Mouse (Mus musculus): ENCODE results near the gene Bud23.

The Bud23 gene

DNA sequence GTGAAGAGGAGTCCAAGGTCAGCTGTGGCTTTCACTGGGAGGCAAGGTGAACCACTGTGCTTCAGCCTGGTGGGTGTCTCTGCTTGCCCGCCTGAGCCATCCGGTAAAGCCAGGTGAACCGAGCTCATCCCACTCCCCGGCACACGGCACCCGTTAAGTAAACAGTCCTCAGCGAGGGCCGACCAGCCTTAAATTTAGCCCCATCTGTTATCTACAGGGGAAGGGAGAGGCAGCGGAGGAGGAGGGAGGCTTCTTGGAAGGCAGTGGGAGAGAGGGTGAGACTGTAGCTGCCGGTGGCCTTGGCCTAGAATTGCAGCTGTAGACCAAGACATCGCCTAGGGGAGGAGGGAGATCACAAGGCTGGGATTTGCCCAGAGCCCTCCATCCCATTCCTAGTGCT is 24.0 kb downstream of the Bud23 start:
- CTCF ChIA-PET = interaction anchor here (0.6 to 2.5 kb wide), 10 partner anchors 18 to 390 kb away, joined by 3 to 24 read pairs (median 3); partner anchors contain the start of genes Stx1a (in 1 of the 4) and Vps37d (in 1 of the 4)
- POLR2A ChIA-PET = interaction anchor here in 3 of 4 experiments (0.6 to 3.8 kb wide), 26 partner anchors 9 to 119 kb away, joined by 3 to 54 read pairs (median 4); partner anchors contain the start of genes Abhd11 (in 3 of the 3), Stx1a (in 2 of the 3), Cldn3 (in 1 of the 3) and Cldn4 (in 1 of the 3)

GRCm38 (mm10) chr5:135040059-135040458 is 24.7 kb downstream of the Bud23 start:
- CTCF ChIA-PET = interaction anchor here in 3 of 4 experiments (0.6 to 2.3 kb wide), 6 partner anchors 24 to 133 kb away, joined by 3 to 10 read pairs (median 5); partner anchors contain the start of gene Abhd11 (in 1 of the 3)
- POLR2A ChIA-PET = interaction anchor here (0.5 to 3.8 kb wide), 19 partner anchors 11 to 186 kb away, joined by 3 to 54 read pairs (median 5); partner anchors contain the start of genes Abhd11 (in 3 of the 4), Stx1a (in 2 of the 4), Cldn3 (in 1 of the 4) and Cldn4 (in 1 of the 4)

GRCm38 (mm10) chr5:135039541-135039940 is 25.2 kb downstream of the Bud23 start:
- CTCF ChIA-PET = interaction anchor here in 3 of 4 experiments (0.6 to 1.8 kb wide), 6 partner anchors 16 to 132 kb away, joined by 3 to 6 read pairs (median 4); partner anchors contain the start of genes Abhd11 (in 1 of the 3) and Stx1a (in 1 of the 3)
- POLR2A ChIA-PET = interaction anchor here in 3 of 4 experiments (0.5 to 3.8 kb wide), 9 partner anchors 12 to 186 kb away, joined by 3 to 54 read pairs (median 4); partner anchors contain the start of genes Stx1a (in 2 of the 3) and Abhd11 (in 1 of the 3)

- CTCF ChIA-PET = interaction anchor here in 2 of 4 experiments (0.6 to 0.7 kb wide), 3 partner anchors 22 to 289 kb away, joined by 3 to 4 read pairs (median 4); no protein-coding TSS in a partner anchor
- POLR2A ChIA-PET = interaction anchor here in 1 of 4 experiments (1.0 to 1.1 kb wide), 2 partner anchors 11 to 29 kb away, joined by 4 read pairs; partner anchors contain the start of gene Abhd11
Measured at GRCm38 (mm10) chr5:135037946-135038345, 26.8 kb downstream of the Bud23 start.

DNA sequence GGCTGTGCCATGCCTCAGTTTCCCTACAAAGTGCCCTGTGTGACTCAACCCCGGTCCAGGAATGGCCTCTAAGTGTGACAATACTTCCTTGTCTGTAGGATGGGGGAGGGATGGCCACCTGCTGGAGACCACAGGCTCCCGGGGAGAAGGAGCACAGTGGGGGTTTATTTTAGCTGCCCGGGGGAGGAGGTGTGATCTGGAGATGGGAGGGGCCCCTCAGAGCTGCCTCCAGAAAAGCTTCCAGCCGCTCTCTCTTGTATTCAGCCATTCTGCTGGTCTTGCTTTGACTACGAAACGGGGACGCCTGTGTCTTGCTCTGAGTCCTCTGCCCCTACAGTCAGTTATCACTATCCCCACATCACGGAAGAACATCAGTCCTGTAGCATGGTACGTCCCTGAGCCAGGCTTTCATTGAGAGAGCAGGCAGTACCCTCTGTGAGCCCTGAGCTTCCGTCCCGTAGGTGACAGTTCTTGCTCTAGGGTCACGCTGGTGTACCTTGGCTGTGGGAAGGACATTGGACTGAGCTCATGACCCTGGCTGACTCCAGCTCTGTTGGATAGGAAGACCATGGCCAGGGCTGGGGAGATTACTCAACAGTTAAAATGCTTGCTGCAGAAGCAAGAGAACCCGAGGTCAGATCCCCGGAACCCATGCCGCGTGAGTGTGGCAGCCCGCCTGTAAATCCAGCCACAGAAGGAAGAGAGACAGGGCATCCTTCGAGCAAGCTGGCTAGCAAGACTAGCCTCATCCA is 29.0 kb downstream of the Bud23 start:
- ChIA-PET POLR2A (interaction anchor here in 3 of 4 experiments (0.5 to 1.7 kb wide), 11 partner anchors 12 to 244 kb away, joined by 3 to 6 read pairs (median 3); partner anchors contain the start of genes Abhd11 (in 2 of the 3), Cldn3 (in 1 of the 3) and Stx1a (in 1 of the 3)), CTCF (interaction anchor here (0.8 to 1.6 kb wide), 10 partner anchors 10 to 128 kb away, joined by 3 to 6 read pairs (median 4); partner anchors contain the start of genes Vps37d (in 2 of the 4) and Stx1a (in 1 of the 4))

DNA sequence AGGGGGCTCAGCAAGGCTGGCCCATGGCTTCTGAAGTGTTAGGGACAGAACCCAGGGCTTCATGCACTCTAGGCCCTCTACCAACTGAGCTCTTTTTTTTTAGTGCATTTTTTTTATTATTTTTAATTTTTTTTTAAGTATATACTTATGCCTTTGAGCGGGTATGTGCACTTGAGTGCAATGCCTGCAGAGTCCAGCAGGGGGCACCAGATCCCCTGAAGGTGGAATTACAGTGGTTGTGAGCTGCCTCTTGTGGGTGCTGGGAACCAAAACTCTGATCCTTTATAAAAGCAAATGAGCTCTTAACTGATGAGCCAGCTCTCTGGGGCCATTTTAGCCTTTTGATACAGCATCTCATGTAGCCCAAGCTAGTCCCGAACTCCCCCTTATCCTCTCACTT is 30.2 kb downstream of the Bud23 start:
- CTCF ChIA-PET = interaction anchor here (0.6 to 1.6 kb wide), 27 partner anchors 8 to 691 kb away, joined by 3 to 16 read pairs (median 4); partner anchors contain the start of genes Stx1a (in 3 of the 4) and Vps37d (in 1 of the 4)
- POLR2A ChIA-PET = interaction anchor here in 3 of 4 experiments (0.5 to 1.2 kb wide), 6 partner anchors 8 to 243 kb away, joined by 3 to 4 read pairs (median 3); partner anchors contain the start of genes Abhd11 (in 1 of the 3) and Stx1a (in 1 of the 3)

DNA sequence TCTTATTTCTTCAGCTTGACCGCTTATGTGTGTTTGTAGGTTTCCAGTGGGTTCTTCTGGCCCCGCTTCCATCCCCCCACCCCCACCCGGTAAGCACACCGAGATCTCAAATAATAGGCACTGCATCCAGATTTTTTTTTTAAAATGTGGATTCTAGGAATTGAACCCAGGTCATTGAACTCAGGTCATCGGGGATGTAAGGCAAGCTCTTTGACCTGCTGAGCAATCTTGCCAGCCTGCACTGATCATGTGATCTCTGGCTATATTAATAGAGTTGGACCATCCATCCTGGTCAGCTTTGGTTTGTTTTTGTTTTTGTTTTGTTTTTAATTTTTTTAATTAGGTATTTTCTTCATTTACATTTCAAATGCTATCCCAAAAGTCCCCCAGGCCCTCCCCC is 32.2 kb downstream of the Bud23 start:
- ChIA-PET CTCF (interaction anchor here in 3 of 4 experiments (0.6 to 1.4 kb wide), 9 partner anchors 9 to 597 kb away, joined by 3 to 7 read pairs (median 3); partner anchors contain the start of genes Fkbp6 (in 1 of the 3) and Vps37d (in 1 of the 3)), POLR2A (interaction anchor here in 3 of 4 experiments (0.6 to 1.6 kb wide), 7 partner anchors 8 to 788 kb away, joined by 3 to 7 read pairs (median 4); partner anchors contain the start of genes Abhd11 (in 1 of the 3) and Stx1a (in 1 of the 3))

DNA sequence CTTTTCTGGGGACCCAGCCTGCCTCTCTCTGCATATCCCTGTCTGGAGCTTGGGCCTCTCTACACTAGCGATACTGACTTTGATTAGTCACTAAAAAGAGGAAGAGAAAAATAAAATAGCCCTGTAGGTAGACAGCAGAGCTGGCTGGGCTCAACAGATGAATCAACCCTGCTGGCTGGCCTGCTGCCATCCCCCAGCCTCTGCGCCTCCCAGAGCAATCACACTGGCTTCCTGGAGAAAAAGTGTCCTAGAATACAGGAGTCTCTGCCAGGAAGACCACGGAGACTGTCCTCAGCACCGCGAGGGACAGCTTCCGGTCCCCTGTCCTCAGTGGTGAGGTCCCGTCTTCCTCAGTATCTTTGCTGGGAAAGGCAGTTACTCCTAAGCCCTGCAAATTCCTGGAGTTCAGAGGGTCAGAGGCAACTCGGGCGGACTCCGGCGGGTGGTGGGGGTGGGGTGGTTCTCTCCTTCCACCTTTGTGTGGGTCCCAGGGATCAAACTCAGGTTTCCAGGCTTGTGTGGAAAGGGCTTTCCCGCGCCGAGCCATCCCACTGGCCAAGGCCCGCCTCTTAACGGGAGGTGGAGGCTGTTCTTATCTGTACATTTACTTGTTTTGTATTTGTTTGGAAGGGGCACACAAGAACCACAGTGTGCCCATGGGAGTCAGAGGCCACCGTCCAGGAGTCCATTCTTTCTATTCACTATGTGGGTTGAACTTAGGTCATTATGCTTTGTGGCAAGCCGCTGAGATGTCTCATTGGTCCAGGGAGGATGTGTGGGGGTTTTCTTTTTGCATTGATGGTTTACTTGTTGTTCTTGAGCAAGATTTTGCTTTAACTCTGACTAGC is 35.5 kb downstream of the Bud23 start:
- ChIA-PET CTCF (interaction anchor here in 2 of 4 experiments (1.5 to 1.6 kb wide), 2 partner anchors 14 kb away, joined by 4 to 7 read pairs; no protein-coding TSS in a partner anchor), POLR2A (no interaction called here)

DNA sequence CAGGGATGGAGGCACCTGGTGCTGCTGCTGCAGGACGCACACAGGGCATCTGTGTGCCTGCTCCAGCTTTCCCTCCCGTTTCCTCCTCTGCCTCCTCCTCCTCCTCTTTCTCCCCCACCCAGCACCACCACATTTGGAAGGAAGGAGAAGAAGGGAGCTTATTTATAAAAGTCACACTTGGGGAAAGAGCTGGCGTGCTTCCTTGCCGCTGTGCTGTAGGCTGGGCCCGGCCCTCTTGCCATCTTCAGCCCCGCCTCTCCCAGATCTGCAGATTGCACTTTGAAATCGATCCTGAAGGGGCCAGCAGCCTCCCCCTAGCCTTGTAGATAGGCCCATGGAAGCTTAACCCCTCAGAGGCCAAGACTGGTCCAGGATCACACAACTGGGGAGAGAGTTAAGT is 38.9 kb downstream of the Bud23 start:
- POLR2A ChIA-PET = interaction anchor here (0.6 to 2.3 kb wide), 12 partner anchors 10 to 504 kb away, joined by 3 to 9 read pairs (median 3); partner anchors contain the start of gene Abhd11 (in 1 of the 4)
- CTCF ChIA-PET = interaction anchor here in 3 of 4 experiments (0.9 to 2.7 kb wide), 10 partner anchors 9 to 40 kb away, joined by 3 to 17 read pairs (median 5); partner anchors contain the start of gene Cldn3 (in 1 of the 3)

- POLR2A ChIA-PET = interaction anchor here in 3 of 4 experiments (0.5 to 2.3 kb wide), 9 partner anchors 9 to 921 kb away, joined by 3 to 9 read pairs (median 5); partner anchors contain the start of genes Abhd11 (in 2 of the 3), Cldn3 (in 1 of the 3) and Limk1 (in 1 of the 3)
- CTCF ChIA-PET = interaction anchor here in 3 of 4 experiments (0.9 to 3.6 kb wide), 7 partner anchors 9 to 118 kb away, joined by 4 to 17 read pairs (median 5); no protein-coding TSS in a partner anchor
Measured at GRCm38 (mm10) chr5:135024665-135025224, 40.0 kb downstream of the Bud23 start.

DNA sequence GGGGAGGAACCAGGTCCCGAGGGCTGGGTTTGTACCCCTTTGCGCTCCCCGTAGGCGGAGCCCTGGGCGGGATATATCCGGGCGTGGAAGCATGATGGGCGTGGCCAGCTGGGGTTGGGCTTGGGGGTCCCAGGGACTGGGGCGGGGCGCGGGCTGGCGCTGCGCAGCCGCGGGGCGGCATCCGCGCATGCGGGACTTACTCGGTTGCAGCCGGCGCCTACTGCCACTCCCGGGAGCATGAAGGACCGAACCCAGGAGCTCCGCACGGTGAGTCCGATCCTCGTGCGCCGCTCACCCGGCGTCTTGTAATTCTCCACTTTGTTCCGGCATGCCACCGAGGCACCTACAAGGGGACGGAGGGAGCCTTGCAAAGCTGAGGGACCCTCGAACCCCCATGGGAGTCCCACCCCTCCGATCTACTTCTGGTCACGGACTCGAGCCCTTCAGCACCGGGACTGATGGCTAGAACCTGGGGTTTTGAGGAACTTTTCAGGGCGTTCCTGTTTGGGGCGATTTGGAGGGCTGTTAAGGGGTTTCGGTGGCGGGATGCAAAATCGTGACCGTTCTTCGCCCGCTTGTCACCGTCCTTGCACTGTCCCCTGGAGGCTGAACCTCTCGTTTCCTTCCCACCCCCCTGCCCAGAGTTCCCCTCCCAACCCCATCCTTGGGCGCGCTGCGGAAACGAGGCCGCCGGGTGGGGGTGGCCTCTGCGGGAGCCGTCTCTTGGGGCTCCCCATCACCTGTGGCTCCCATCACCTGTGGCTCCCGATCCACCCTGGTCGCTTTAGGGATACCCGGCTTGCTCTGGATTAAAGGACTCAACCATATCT is 41.2 kb downstream of the Bud23 start, which contains the start of gene Stx1a:
Stx1a (plus strand) TSS at position 139 of the 830 bp plus-strand sequence.
- ChIA-PET POLR2A (interaction anchor here (0.7 to 5.1 kb wide), 47 partner anchors 8 to 335 kb away, joined by 3 to 52 read pairs (median 4); partner anchors contain the start of genes Abhd11 (in 4 of the 4), Cldn3 (in 3 of the 4), Cldn4 (in 2 of the 4) and Baz1b (in 1 of the 4)), CTCF (interaction anchor here (0.6 to 3.6 kb wide), 25 partner anchors 8 to 464 kb away, joined by 3 to 16 read pairs (median 4); partner anchors contain the start of genes Vps37d (in 2 of the 4), Abhd11 (in 1 of the 4) and Syna (in 1 of the 4))

GRCm38 (mm10) chr5:135021814-135022213 is 42.9 kb downstream of the Bud23 start:
- CTCF ChIA-PET = interaction anchor here in 3 of 4 experiments (0.6 to 3.6 kb wide), 5 partner anchors 9 to 115 kb away, joined by 5 to 16 read pairs (median 12); no protein-coding TSS in a partner anchor

GRCm38 (mm10) chr5:135016224-135016759 is 48.5 kb downstream of the Bud23 start:
- POLR2A ChIA-PET = interaction anchor here (0.6 to 2.3 kb wide), 20 partner anchors 9 to 170 kb away, joined by 3 to 11 read pairs (median 4); partner anchors contain the start of gene Cldn3 (in 1 of the 4)
- CTCF ChIA-PET = interaction anchor here (0.6 to 3.6 kb wide), 56 partner anchors 10 to 337 kb away, joined by 3 to 65 read pairs (median 5); partner anchors contain the start of genes Dnajc30 (in 2 of the 4), Tmem270 (in 2 of the 4), Vps37d (in 2 of the 4) and Bud23 (in 1 of the 4)

More at GRCm38 (mm10) chr5:135021814-135022213, 42.9 kb downstream of the Bud23 start:
- POLR2A ChIA-PET = interaction anchor here (0.6 to 5.1 kb wide), 11 partner anchors 12 to 569 kb away, joined by 3 to 52 read pairs (median 5); partner anchors contain the start of genes Abhd11 (in 4 of the 4) and Cldn3 (in 1 of the 4)

DNA sequence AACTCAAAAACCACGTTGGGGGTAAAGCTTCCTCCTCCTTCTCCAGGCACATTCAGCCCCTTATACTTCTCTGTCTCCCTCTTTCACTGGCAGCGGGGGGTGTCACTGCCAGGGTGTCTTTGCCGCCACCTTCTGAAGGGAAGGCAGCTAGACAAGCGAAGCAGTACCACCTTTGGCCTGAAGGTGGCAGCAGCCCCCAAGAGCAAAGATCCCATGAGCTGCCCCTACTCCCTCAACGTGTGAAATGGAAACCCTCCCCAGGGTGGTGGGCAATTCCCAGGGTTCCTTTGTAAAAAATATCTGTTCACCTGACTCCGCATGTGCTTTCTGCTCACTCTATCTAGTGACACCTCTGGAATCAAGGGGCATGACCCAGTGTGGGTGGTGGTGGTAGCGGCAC is 49.3 kb downstream of the Bud23 start:
- POLR2A ChIA-PET = interaction anchor here (0.6 to 2.3 kb wide), 36 partner anchors 8 to 242 kb away, joined by 3 to 11 read pairs (median 4); partner anchors contain the start of genes Cldn3 (in 1 of the 4), Cldn4 (in 1 of the 4), Mettl27 (in 1 of the 4) and Stx1a (in 1 of the 4)
- CTCF ChIA-PET = interaction anchor here (0.5 to 3.6 kb wide), 101 partner anchors 8 to 1692 kb away, joined by 3 to 65 read pairs (median 4); partner anchors contain the start of genes Mettl27 (in 3 of the 4), Vps37d (in 3 of the 4), Dnajc30 (in 2 of the 4) and Tmem270 (in 2 of the 4)
